Mouse (Mus musculus) C2C12 (cell line): ENCODE data around the gene Hs3st1.

Source experiments
- CEBPB ChIP-seq: IDR thresholded peaks from one replicate; pipeline ENCODE4 v1.6.1; 2011; ENCODE audit warnings: low read depth, mild to moderate bottlenecking, control low read depth, moderate library complexity
- CTCF ChIP-seq: IDR thresholded peaks from one replicate; pipeline ENCODE4 v1.5.1; 2011; ENCODE audit not compliant: control insufficient read depth, insufficient read depth, insufficient read length
- MAX ChIP-seq: IDR thresholded peaks from one replicate; pipeline ENCODE4 v1.6.1; 2011; ENCODE audit warnings: mild to moderate bottlenecking, control low read depth
- MYOD1 ChIP-seq: IDR thresholded peaks from one replicate; pipeline ENCODE4 v1.6.1; 2011; ENCODE audit warnings: low read depth; ENCODE audit not compliant: control insufficient read depth, insufficient read length
- MYOG ChIP-seq: IDR thresholded peaks from one replicate; pipeline ENCODE4 v1.6.1; 2011; ENCODE audit not compliant: control insufficient read depth, insufficient read length; ENCODE audit errors: extremely low read depth
- USF1 ChIP-seq: IDR thresholded peaks from one replicate; pipeline ENCODE4 v1.6.1; 2011; ENCODE audit warnings: low read depth, mild to moderate bottlenecking, control low read depth, moderate library complexity

- TF ChIP-seq CTCF: no peak
- TF ChIP-seq CEBPB: no peak
- TF ChIP-seq MAX: no peak
- TF ChIP-seq MYOG: no peak
- TF ChIP-seq MYOD1: no peak
- no peak for TF ChIP-seq USF1
Measured at GRCm38 (mm10) chr5:39758890-39759475, 3.7 kb upstream of the Hs3st1 start.
